Mouse (Mus musculus) thymus, postnatal 10 days (tissue): ENCODE data around the gene Man1c1.

ENCODE experiments used
- DNase-seq, 2 experiments: peaks; one replicate each; pipeline ENCODE4 v3.0.0; 2021; ENCODE audit warnings: low spot score in 2 of 2

Gene Man1c1

DNA sequence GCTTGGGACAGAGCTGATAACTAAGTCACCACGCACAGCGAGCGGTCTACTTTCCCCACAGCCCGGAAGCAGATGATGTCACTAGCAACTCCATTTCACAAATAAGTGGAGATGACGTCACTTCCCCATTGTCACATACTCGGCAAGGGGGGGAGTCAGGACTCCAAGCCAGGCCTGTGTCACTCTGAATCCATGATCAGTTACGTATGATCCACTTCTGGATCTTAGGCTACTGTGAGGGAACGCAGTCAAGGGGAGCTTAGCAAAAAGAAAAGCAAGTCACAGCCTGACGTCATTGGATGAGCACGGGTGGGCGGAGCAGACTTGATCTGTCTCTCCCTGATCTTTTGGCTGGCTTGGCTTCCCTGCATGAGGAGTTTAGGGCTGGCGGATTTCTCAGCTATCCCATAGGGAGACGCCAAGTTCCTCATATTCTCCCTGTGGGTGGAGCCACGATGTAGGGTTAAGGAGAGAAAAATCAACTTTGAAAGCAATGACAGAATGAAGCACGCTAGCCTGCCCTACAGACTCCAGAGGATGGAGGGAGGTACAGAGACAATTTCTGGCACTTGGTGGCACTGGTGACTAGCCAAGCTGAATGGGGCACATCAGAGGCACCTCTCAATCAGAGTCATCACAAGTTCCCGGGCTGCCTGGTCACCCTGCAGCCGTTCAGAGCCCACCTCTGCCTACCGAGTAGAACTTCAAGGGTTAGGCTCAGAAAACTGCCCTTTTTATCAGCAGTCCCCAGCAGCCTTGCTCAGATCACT, 155.7 kb downstream of the Man1c1 start:
- no peak for DNase-seq

DNA sequence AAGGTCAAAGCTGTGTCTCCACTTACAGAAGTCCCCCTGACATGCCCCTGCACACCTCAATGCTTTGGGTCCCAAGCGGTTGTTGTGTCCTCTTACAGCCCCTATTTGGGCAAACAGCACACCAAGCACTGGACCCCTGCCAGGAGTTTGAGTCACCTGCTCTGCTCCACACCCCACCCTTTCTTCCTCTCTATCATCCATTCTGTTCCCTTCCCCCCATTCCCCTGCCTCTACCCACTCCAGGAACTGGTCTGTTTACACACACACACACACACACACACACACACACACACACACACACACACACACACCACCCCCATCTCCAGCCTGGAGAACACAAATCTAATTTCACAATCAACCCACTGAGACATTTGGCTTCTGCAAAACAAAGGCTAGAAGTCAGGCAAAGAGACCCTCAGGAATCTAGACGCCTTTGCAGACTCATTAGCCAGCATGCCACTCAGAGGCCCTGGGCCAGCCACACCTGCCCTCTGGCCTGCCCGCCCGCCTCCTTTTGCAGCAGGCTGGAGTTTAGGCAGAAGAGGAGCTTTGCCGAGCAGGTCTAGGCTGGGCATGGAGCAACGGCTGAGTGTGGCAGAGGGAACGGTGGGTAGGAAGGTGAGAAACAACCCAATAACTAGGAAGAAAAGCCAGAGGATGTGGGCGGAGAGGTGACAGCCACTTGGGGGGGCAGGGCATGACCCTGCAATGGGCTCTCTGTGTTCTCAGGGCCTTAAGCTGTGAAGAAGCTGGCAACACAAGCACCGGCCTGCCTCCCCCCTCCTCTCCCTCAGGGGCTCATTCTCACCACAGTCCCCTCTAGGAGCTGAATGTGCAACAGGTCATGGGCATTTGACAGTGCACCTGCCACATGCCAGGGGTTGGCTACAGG, 157.0 kb downstream of the Man1c1 start:
- DNase-seq, result no peak

DNA sequence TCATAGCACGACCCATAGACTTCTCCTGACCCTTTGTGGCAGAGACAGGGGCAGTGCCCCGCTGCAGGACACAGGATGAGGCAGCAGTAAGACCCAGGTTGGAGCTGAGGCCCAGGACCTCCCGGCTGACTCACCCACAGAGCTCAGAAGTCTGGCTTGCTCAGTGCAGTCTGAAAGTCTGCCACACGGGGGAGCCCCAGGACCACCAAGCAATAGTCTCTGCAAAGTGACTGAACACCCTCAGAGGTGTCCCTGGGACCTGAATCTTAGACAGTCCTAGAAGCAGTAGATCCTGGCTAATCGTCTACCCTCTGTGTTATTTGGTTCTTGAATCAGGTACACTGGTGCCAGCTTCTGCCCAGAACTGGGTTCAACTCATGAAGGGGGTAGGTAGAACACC, 160.8 kb downstream of the Man1c1 start:
- DNase-seq, result peak; percentile 81 to 96

DNA sequence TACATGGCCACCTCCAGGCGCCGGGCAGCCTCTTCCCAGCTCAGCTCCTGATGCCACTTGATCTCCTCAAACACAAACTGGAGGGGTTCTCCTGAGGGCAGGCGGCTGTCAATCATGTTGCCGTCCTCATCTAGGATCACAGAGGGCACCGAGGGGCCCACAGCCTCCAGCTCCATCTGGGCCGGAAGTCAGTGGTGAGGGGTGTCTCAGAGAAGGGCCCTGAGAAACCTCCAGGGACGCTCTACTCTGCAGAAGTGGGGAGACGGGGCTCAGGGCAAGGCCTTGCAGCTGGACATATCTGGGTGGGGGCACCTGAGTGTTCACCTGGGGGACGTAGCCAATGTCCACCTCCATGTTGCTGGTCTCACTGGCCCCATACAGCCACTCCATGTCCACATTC, 161.4 kb downstream of the Man1c1 start:
- DNase-seq, result peak; percentile 23 to 25

DNA sequence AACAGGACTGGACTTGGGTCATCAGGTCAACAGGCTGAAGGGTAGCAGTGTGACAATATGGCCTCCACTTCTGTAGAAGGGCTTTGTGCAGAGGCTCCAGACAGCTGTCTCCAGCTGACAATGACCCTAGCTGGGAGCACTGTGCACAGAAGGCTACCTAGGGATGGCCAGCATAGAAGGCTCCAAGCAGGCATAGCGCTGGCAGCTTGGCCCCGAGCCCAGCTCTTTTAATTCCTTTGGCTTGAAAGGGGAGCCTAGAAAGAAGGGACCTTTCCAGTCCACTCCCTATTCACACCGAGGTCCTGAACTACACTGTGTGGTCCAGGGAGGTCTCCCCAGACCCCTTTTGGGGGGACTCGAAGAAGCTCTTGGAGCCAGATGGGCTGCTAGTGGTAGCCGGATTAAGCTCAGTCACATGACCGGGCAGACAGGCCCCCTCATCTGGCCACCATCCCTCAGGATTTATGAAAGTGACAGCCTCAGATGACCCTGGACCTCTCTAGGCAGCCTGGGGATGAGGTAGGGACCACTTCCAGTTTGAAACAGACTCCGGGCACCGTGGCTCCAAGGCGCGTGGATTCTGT, 165.0 kb downstream of the Man1c1 start:
- no peak for DNase-seq

DNA sequence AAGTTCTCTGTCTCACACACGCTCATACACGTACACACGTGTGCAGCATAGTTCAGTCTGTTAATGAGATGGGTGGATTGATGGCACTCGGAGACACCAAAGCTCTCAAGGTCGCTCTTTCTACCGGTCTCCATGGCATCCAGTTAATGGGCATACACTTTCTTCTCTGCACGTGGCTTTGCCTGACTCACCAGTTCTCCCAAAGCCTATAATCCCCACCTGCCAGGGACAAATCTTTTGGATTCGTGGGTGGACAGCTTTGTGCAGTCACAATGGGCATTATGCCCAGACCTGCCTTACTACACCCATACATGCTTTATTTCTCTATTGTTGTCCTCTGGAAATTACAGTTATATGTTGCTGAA, 168.3 kb downstream of the Man1c1 start:
- DNase-seq, result no peak

DNA sequence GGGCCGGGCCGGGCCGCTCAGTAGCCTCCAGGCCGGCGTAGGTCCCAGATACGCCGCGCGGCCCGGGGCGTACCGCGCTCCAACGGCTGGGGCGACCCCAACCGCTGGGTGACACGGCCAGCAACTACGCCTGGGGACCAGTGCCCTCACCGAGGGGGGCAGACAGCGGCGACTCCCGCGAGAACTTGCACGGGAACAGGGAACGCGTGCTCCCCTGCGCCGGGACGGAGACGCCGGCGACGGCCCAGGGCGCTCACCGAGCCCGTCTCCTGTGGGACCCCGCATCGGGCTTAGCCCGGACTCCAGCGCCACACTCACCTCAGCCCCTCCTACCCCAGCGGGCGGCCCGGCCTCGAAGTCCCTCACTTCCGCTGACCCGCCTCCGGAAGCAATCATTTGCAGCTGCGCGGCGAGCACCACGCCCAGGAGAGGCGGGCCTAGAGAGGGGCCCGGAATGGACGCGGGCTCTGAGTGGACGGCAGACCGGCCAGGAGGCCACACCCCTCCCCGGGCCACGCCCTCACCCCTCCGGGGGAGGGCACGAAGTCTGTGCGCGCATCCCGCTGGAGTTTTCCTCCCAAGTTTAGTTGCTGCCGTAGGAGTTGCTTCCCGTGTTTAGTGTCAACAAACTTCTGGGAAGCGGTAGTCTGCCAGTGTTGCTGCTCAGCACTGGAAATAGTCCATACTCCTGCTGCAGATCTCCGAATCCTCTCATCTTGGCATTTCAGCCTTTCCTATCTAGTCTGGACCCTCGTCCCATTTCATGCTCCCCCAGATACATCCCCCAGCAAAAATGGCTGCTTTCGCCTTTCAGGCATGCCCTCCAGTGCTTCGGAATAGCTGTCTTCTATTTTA, 168.9 kb downstream of the Man1c1 start, which contains the start of gene Mtfr1l:
Mtfr1l (minus strand) TSS at position 456 of the 855 bp plus-strand sequence.
- peak; percentile 93 to 94 for DNase-seq

DNA sequence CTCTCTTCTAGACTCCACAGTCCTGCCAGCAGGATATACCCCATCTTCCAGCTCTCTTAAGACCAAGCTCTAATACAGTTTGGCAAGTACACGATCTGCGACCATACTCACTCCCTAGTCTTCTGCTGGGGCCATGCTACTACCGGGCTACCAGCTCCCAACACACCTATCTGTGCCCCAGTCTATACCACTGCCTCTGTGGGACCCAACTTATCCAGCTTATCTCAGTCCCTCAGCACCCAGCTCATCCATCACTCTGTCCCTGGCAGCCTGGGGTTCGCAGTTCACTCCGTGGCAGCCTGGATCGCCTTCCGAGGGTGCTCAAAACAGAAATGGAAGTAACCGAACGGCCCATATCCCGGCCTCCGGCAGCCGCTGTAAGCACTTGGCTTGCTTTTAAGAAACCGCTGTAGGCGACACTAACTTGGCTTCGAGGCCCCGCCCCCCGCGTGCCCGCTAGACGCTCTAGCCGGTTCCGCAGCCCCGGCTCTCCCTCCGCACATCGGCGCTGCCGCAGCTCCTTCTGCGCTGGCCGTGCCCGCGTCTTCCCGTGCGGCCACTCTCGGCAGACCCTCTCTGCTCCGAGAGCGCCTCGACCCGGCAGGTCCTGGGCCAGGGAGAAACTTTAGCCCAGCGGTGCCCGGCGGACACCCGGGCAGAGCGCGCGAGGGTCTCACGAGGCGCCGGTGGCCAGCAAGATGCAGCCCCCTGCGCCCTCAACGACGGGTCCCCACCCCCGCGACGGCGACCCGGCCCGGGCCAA, 169.8 kb downstream of the Man1c1 start:
- peak; percentile 60 to 73 for DNase-seq

DNA sequence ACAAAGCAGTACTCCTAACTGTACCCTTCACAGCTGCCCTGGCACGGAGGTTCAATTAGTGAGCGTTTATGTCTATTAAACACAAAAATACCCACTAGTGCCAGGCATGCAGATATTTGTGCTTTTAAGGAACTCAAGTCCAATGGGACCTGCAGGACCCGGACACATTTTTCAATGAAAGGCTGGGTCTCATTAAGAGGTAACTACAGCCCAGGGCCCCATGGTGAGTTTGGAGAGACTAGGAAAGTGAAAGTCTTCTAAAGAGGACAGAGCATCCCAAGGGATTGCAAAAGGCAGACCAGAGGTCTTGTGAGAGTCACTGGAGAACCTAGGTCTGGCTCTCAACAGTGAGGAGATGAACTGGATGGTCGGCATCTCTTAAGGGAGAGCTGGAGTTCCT, 170.7 kb downstream of the Man1c1 start:
- no peak for DNase-seq

DNA sequence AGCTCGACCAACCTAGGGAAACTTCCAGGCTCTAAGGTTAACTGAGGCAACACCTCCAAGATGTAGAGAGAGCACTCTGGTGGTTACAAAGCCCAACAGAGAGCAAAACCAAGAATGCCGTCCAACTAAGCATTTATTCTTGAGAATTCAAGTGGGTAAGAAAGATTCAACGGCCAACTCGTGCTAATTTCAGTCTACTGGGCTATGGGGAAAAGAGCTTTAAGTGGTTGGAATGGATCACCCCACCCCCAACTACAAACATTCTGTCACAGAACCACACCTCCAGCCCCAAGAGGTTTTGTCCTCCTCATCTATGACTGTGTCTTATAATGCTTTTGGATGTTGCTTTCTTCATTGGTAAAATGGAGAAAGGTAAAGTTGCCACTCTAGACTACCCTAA, 171.2 kb downstream of the Man1c1 start:
- no peak for DNase-seq

DNA sequence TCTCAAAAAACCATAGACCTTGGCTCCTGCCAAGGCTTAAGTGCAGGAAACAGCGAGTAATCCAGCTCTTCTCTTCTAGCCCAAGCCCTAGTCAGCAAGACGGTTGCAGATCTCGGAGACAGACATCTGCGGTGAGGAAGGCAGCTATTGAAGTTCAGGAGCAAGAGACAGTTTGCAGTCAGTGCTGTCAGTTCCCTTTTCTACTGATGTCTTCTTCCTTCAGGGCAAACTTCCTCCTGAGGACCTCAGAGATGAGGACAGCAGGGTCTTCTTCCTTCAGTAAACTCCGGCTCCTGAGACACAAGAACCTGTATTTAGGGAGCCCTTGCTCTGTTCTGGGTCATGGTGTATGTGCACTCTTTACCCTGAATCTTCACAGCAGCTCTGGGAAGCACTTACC, 177.9 kb downstream of the Man1c1 start:
- DNase-seq, result no peak

DNA sequence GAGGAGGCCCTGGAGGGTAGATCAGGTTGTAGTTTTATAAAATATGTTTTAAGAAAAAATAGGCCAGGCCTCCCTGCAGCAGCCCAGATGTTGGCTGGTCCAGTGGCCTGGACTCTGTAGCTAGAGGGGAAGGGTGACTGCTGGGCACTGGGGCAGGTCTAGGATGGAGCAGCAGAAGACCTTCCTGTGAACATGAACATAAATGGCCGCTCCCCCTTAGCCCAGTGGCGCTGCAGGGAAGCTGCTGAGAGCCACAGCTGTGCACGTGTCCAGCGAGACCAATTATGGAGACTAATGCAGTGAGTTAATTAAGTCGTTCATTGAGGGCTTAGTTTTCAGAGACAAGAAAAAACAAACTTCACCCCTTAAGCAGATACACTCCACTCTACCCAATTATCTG, 178.3 kb downstream of the Man1c1 start:
- no peak for DNase-seq

DNA sequence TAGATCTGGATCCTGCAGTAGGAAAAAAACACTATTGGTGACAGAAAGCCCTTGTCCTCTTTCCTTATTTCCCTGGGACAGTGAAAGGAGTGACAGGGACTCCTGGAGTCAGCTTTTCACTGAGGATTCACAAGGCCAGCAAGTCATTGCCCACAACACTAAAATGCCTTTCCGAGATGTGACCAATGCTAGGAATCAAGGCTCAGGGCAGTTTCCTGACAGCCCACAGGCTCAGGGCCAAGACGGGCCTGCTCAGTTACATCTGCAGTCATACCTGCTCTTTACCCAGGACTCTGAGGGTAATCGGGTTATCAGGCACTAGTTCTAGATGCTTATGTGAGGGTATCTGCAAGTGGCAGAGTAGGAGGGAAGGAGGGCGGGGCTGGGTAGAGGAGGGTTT, 180.6 kb downstream of the Man1c1 start:
- DNase-seq, result no peak

DNA sequence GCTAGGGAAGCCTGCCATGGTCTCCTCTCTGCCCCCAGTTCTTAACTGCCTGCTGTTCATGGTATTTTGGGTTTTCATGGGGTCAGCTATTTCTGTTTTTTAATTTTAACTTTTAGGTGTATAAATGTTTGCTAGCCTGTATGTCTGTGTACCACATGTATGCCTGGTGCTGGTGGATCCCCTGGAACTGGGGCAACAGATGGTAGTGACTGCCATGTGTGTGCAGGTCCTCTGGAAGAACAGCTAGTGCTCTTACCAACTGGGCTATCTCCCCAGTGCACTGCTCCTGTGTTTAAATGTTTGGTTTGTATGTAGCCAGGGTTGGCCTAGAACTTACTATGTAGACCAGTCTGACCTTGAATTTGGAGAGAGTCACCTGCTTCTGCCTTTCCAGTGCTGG, 184.8 kb downstream of the Man1c1 start:
- DNase-seq, result no peak

DNA sequence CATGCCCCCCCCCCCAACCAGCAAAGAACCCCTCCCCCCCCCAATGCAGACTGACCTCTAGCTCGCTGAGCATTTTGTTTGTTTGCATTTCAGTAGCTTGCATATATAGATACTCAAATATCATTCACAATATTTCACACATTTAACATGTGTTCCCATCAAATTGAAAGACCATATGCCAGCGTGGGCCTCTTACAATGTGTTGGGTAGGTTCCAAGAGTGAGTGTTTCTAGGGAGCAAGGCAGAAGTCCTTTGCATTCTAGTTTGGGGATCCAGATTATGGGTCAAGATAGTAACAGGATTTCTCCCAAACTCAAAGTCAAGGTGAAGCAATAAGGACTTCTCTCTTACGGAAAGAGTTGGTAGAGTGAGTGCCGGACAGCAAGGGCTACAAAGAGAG, 185.5 kb downstream of the Man1c1 start:
- no peak for DNase-seq

DNA sequence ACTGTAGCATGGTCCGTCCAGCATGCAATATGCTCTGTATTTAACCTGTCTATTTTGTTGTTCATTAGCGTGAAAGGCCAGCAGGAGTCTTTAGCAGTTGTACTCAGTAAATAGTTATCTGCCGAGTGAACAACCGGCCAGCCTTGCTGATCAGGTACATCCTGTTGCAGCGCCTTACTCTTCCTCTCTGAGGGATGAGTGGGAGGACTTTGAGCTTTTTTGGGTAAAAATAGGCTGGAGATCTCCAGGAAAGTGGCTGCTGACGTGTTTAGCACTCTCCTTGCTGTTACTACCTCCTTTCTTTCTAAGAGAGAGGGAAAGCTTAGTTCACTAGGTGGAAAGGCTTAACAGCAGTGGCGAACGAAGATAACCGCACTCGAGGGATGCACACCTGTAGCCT, 186.4 kb downstream of the Man1c1 start:
- DNase-seq, result no peak

DNA sequence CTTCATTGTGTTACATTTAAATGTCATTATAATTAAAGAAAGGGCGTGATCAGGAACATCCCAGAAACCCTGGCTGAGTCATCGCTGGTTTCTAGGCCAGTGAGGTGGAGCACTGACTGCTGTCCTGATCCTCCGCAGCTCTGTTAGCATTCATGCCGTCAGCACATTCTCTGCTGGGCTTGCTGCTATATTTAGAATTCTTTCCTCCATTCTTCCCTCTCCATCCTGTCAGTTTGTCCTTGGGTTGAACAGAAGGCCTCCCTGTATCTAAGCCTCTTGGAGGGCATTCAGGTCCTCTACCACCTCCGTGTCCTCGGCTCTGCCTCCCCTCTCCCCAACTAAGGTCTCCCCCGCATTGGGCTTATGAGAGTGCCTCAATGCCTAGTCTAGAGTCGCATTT, 187.1 kb downstream of the Man1c1 start:
- no peak for DNase-seq

DNA sequence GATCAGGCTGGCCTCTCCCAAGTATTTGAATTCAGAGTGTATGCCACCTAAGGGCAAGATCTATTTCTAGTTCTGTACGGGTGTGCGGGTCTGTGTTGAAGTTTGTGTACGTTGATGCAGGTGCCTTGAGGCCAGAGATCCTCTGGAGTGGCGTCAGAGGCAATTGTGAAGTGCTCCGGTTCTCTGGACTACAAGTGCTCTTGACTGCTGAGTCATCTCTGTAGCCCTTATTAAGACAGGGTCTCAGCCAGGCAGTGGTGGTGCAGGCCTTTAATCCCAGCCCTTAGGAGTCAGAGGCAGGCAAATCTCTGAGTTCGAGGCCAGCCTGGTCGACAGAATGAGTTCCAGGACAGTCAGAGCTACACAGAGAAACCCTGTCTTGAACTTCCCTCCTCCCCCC, 188.5 kb downstream of the Man1c1 start:
- no peak for DNase-seq

DNA sequence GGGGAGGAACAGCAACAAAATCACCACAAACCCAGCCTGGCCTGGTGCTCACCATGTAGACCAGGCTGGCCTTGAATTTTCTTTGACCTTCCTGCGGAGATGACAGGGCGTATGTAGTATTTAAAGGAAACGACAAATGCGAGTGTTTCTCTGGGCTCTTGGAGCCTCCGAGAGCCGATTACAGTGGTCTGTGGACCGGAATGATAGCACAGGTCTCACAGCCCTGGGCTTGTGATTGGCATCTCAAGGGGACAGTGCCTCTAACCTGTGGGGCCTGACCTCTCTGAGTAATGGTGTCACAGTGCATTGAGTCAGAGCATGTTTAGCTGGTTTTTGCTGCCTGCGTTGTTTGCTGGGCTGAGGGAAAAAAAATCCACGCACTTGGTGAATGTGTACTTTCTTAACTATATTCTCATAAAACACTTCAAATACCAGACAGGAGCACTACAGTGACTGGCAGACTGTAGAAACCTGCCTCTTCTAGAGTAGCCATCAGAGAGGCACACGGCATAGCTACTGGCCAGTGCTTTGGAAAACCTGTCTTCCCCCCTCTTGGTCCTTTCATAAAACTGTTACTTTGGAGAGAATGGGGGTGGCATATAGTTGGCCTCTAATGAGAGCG, 189.7 kb downstream of the Man1c1 start:
- no peak for DNase-seq

DNA sequence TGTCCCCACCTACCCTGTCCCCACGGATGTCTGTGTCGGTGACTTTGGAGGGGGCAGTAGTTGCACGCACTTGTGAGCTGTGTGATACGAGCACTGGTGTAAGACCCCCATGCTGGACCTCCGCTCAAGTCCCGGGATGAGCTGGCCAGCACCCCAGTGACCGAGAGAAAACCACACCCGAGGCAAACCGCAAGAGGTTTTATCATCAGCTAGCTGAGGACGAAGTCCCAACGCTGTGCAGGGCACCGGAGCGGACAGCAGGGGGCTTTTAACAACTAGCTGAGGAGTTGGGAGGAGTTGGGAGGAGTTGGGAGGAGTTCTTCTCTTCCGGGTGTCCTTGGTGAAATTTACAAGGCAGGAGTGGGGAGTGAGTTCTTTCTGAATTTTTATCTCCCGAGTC, 191.3 kb downstream of the Man1c1 start:
- peak in 1 of 2 experiments; percentile 33 for DNase-seq

DNA sequence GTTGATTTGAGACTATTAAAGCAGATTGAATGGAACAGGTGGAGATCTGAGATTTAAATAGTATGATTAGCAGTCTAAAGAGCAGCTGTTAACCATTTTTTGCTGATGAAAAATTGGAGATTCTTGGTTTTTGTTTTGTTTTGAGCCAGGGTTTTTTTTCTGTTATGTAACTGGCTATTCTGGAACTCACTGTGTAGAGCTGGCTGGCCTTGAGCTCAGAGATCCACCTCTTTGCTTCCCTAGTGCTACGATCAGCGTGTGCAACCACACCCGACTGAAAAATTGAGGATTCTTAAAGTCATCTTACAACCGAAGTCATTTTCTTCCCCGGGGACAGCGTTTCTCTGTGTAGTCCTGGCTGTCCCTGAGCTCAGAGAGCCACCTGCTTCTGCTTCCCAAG, 192.4 kb downstream of the Man1c1 start:
- no peak for DNase-seq
